Mouse (Mus musculus): ENCODE measurements around the gene Edn3. TPM values are rescaled to one million over a fixed set of nuclear protein-coding genes. Genes with fewer than 3 reads are reported as not detected.

Edn3 gene
- 0.16 and 0.19 TPM in 2 replicates for polyA plus RNA-seq (2015; fragmentation: Nextera tagmentation; extraction: Ambion mirVana)

DNA sequence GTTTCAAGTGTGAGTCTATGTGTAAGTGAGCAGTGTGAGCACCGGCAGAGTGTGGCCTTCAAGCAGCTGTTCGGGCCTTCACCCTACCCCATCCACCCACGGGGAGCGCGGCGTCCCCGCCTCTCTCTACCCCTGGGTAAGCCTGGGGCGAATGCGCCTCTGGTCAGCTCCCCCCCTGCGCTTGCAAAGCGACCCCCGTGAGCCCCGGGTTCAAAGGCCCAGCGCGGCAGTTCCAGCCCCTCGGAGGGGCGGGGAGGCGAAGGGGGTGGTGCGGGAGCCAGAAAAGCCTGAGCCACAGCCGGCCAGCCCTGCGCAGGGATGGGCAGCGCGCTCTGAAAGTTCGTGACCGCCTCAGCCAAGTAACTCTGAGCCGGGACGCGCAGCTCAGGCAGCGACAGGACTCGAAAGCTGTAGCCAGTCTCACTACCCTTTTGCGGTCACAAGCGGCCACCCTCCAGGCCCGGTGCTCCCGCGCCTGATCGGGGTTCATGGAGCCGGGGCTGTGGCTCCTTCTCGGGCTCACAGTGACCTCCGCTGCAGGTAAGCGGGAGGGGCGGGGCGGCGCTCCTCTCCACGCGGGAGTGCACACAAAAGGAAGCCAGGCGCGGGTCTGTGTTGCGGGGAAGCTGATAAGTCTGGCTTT lies at the start of gene Edn3:
TSS of gene Edn3 (plus strand) at position 141 of the 643 bp plus-strand sequence.
- no peak for DNase-seq (ENCODE audit: low spot score)

DNA sequence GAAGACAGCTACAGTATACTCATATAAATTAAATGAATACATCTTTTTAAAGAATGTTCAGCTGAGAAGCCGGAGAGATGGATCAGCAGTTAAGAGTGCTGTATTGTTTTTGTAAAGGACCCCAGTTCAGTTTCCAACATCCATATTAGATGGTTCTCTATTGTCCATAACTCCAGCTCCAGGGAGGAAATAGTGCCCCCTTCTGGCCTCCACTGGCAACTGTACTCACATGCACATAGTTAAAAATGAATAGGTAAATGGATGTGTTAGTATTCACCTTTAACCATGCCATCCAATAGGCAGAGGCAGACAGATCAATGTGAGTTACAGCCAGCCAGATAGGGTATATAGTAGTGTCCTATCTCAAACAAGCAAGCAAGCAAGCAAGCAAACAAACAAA lies 48.4 kb upstream of the Edn3 start:
- DNase-seq (ENCODE audit: low spot score), result no peak

DNA sequence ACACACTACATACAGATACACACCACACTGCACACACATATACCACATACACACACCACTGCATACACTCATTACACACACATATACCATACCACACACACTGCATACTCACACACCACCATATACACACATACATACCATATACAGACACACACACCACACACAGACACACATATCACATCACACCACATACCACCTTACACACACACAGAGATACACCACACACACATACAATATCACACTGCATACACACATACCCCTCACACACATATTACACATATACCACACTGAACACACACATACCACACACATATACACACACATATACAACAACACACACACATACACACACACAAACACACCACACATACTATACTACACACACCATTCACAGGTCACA lies 44.5 kb upstream of the Edn3 start:
- DNase-seq (ENCODE audit: low spot score), result no peak

DNA sequence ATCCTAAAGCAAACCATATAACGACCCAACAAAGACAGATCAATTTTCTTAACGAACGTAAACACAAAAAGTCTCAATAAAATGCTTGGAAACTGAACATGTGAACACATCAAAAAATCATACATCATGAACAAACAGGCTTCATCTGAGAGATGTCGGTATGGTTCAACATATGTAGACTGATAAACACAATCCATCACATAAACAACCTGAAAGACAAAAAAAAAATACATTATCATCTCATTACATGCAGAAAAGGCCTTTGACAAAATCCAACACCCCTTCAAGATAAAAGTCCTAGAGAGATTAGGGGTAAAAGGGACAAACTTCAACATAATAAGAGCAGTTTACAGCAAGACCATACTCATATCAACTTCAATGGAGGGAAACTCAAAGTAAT lies 42.6 kb upstream of the Edn3 start:
- DNase-seq (ENCODE audit: low spot score), result no peak

DNA sequence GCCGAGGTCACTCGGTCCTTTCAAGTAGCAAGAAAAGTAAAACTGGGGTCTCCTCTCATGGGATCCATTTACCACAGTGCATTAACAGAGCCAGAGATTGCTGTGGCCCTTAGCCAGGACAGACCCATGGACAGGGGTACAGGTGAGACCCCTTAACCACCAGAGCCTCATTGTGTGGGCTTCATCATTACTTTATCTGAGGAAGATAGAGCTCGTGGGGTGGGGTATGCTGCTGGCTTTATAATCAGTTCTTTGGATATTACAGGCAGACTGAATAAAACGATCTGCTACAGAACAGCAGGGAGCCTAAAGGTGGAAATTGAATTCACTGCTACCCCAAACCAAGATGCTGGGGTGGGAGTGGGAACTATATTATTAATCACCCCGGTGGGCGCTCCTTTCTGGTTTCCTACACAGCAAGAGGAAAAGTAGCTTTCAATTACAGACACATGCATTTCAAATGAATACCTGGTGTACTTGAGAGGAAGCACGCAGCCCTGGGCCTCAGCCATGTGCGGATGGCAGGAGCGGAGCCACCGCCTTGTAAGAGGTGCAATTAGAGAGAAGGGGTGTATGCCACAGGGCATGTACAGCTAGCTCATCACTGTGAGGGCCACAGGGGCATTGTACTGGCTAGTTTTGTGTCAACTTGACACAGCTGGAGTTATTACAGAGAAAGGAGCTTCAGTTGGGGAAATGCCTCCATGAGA lies 33.1 kb upstream of the Edn3 start:
- DNase-seq (ENCODE audit: low spot score), result no peak

DNA sequence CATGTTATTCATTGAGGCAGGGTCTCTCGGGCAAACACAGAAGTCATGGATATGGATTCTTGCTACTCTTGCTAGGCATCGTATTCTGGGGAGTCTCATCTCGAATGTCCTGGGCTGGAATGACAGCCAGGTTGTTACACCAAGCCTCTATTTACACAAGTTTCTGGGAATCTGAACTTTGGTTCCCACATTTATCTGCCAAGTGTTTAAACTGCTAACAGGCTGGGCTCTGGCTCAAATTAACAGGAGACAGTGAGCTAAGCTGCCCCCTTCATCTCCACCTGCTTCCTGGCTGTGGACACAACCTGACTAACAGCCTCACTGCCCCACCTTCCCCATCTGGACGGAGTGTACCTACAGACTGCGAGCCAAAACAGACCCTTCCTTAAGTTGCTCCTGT lies 28.5 kb upstream of the Edn3 start:
- DNase-seq (ENCODE audit: low spot score), result no peak

DNA sequence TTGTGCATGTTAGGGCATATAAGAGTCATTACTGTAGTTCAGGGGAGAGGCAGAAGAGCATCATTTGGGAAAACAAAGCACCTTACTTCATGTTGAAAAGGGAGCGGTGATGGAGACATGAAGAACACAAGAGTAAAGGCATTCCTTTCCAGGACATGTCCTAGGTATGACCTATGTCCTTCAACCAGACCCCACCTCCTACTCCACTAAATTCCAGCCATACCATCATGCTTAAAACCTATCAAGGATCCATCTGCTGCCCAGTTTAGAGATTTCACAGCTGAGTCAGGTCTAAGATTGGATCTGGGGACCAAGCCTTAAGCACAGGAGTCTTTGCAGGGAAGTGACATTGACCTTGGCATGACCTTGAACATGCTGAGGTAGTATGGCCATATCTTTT lies 25.1 kb upstream of the Edn3 start:
- DNase-seq (ENCODE audit: low spot score), result no peak

DNA sequence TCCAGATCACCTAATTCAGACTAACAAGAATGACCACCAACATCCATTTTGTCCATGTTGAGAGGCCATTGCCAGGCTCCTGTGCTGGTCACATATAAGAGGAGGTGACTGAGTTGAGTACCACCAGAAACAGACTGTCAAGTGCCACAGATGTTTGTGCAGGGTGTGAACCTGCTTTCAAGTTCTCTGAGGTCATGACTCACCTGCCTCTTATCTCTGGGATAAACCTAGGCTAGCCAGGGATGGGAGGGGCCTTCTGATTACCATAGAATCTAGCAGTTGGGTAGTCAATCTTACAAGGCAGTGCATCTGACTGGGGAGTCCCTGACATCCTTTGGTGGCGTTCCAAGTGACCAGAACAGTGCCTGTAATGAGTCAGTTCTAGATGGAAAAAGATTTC lies 13.2 kb upstream of the Edn3 start:
- DNase-seq (ENCODE audit: low spot score), result no peak

DNA sequence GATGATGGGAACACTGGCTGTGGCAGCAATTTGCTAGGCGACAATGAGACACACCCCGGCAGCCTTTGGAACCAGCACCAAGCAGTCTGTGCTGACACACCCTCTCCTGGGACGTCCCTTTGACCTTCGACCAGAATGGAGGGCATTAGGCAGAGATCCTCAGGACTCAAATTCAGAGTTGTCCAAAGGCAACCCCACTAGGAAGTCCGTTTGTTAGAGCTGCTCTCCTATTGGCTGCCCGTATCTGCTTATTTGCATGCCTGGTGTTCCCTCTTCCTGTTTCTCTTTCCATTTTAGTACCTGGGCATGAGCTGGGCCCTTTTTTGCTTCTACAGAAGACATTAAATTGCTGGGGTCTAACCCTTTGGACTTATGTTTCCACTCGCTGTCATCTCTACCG lies 12.0 kb upstream of the Edn3 start:
- no peak for DNase-seq (ENCODE audit: low spot score)

DNA sequence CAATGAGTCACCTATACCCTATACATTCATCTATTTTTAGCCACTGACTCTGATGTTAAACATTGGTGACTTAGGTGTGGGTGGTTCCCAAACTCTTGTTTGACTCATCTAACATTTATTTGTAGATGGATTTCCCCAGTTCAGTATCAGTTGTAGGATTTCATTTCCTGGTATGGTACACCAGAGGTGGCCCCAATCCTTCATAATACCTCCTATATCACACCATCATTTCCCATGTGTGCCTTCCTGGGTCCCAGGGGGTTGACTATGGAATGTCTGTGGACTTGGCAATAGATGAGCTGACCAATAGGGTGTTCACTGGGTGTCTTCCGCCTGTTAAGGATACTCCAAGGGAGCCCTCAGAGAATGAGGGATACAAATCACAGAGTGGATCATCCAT lies 7.2 kb upstream of the Edn3 start:
- no peak for DNase-seq (ENCODE audit: low spot score)

DNA sequence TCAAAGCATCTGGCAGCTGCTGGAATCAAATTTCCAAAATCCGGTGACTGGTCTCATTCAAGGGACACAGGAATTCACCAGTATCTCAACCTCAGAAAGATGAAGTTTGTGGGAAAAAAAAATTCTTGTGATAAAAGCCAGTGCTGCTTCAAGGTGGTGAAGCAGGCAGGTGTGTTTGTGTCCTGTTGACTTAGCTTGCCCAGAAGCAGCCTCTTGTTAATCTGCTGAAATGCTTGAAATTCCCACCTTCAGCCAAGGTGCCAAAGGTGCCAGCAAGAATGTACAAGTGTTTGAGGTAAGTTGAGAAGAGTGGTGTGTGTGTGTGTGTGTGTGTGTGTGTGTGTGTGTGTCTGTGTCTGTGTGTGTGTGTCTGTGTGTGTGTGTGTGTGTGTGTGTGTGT lies 6.2 kb upstream of the Edn3 start:
- DNase-seq (ENCODE audit: low spot score), result no peak

DNA sequence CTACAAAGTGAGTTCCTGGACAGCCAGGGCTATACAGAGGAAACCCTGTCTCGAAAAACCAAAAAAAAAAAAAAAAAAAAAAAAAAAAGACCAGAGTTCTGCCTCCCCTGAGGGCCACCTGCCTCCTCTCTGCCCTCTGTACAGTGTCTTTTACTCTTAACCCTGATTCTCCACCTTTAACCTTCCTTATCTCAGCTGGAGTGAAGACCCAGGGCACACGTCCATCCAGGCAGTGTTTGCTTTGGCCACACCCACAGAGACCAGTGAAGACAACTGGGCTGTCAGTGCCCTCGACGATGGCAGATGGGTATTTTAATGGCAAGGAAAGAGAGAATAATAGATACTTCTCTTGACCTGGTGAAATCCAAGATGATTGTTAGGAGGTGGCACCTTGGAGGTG lies 1.2 kb upstream of the Edn3 start:
- DNase-seq (ENCODE audit: low spot score), result no peak

DNA sequence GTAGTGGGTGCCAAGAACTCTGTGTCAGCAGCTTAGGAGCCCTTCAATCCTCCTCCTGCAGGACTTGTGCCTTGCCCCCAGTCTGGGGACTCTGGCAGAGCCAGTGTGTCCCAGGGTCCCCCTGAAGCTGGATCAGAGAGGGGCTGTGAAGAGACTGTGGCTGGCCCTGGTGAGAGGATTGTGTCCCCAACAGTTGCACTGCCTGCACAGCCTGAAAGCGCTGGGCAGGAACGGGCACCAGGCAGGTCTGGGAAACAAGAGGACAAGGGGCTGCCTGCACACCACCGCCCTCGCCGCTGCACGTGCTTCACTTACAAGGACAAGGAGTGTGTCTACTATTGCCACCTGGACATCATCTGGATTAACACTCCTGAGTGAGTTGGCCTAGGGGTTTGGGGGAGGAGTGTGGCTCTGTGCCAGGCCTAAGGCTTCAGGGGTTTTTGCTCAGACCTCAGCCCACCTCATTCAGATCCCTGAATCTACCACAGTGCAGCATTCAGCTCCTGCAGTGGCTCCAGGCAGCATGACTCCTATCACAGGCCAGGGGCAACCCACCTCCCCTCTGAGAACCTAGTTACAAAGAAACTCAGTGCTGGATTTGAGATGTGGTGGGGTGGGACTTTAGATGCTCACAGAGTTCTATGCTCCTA lies 1.2 kb downstream of the Edn3 start:
- DNase-seq (ENCODE audit: low spot score), result no peak

DNA sequence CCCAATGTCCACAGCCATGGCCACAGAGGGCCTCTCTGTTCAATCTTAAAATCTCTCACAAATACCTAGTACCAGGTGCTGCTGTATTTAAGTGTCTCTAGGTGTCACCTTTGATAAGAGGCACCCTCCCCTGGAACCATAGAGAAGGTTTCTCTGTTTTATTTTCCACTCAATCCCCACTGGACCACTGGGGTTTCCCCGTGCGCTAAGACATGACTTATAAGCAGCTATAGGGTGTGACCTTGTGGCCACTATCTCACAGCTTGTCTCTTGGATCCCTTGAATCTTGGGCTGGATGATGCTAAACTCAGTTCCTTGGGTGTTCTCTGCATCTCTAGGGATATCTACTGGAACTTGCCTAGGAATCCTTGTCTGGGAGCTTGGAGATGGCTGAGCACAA lies 1.9 kb downstream of the Edn3 start:
- DNase-seq (ENCODE audit: low spot score), result no peak

DNA sequence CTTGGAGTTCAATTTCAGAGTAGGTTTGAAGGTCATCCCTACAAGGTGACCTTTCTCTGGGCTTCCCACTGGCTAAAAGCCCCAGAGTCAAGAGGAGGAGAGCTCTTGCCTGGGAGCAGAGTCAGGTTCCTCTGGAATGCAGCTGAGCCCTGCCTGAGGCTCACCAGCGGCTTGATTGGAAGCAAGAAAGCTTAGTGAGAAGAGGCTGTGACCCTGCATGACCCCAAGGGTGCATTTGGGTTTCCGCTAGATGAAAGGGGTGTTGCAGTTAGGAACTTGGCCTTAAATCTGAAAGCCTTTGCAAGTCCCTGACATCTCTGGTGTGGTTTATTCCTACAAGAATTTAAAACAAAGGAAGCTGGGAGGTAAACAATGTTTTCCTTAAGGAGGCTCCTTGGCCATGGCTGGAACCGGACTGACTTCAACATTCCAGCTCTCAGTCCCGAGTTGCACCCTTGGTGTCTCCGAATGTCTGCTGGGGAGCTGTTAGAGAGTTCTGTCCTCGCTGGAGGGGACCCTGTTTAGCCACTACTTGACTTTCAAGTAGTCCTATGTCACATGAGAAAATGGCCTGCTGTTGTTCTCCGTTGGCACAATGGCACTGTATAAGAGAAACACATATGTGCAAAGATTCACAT lies 8.6 kb downstream of the Edn3 start:
- DNase-seq (ENCODE audit: low spot score), result no peak

DNA sequence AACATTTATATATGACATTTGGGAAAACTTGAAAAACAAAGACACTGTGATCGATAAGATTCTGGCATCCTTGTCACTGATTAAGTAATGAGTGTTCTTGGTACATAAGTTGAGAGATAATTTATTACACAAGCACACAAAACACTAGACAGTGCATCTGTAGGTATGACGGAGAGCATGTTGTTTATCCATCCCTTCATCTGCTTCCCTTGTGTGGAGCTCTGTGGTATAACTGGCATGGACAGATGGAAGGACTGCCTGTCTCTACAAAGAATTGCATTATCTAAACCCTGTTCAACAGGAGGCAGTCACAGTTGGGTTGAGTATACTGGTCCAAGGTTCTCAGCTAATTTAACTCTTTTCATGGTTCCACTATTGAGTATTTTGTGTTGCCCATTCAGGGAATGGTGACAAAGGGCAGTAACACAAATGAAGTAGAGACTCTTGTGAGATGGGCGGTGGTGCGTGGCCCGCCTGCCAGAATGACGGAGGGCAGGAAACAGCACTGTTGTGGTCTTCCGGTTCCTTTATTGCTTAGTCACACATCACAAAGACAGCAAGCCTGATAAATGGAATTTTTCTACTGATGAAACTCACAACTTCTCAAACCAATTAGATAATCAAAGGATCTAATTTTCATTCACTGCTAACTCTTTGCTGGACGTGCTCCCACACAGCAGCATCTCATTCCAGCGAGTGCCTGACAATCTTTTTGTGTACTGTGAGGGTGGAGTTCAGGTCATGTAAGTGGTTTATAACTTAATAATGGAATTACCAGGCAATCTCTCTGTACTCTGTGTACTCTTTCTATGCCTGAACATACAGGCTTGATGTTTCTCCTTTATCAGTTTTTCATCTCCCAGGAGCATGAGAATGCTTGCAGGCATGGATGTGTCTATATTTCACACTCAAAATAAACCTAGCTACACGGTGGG lies 14.0 kb downstream of the Edn3 start:
- no peak for DNase-seq (ENCODE audit: low spot score)

DNA sequence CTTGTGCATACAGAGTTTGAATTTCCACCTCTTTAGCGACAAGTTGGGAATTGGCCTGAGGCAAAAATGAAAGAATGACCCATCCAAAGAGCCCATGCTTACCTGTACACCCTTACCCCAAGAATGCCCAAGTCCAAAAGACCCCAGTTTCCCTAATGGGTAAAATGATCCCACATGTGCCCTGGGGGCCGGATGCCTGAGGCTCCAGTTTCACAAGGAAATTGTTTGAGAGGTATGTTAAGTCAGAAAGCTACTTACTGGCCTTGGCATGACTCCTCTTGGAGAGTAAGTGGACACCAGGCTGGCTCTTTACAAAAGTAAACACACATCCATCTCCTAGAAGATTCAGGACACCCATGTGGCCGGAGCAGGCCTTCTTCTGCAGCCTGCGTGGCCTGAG lies 21.6 kb downstream of the Edn3 start:
- no peak for DNase-seq (ENCODE audit: low spot score)

DNA sequence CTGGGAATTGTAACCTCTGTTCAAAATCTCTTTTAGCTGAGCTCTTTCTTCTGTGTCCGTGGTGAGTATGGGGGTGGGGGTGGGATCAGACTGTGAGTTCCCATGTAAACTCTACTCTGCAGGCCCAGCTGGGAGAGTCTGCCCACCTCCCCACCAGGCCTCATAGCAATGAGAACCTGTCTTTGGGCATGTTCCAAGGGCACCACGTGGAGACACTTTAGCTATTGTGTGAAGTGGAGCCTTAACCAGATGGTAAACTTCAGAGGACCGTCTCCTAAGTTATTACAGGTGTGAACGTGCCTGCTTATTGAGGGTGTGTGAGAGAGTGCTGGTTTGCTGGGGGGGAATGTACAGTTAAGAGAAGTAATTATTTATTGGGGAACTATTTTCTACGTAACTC lies 22.5 kb downstream of the Edn3 start:
- DNase-seq (ENCODE audit: low spot score), result no peak

DNA sequence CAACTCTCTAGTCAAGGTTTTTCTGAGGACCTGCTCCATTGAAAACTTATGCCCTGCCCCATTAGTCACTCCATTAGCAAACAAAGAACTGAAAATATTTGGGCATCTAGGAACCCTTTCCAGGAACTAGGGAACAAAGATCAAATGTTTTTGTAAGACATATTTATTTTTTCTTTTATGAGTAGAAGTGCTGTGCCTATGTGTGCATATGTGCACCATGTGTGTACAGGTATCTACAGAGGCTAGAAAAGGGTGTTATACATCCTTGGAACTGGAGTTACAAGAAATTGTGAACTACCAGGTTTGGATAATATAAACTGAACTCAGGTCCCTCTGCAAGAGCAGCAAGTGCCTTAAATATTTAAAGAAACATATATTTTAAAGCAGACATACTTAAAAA lies 28.4 kb downstream of the Edn3 start:
- no peak for DNase-seq (ENCODE audit: low spot score)

DNA sequence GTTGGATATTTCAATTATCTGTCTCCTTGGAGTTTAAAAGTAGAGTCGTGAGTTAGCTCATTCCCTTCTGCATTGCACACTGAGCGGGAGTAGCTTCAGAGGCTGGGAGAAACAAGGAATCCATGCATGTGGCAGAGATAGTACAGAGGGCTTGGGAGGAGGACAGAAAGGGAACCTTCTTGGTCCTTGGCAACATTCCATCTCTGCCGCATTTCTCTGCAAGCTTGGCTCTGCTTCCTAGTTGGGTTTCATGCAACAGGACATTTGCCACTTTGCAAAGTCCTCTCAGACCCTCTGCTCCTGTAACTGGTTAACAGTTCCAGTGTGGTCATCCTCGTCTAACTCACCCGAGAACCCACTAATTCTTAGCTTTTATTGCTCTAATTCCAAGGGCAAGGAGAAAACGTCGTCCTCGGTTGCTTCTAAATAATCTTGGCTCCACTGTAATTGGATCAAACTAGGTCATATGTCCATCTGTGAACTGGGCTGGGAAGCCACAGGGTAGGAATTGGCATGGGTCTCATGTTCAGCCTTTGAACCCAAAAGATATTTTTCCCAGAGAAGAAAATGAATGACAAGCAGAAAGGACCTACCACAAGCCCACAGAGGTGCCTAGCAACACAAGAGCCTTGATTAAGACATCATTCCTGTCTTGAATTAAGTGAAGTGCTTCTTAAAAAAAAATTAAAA lies 32.2 kb downstream of the Edn3 start:
- no peak for DNase-seq (ENCODE audit: low spot score)

DNA sequence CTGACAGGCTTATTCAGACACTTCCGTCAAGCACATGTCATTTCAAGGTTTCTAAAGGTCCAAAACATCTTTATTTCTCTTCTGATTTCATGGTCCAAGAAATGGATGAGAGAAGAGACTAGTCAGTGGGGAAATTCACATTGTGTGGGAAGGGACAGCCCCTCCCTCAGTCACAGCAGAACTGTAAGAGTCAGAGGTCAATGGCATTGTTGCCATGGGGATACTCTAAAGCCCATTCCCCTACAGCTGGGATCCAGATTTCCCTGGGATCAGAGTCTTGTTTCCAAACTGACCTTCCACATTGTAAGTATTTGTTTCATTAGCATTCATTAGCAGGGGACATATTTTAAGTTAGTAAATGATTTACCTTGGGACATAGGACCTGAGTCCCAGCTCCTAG lies 32.8 kb downstream of the Edn3 start:
- no peak for DNase-seq (ENCODE audit: low spot score)
